Mouse (Mus musculus): ENCODE measurements around the gene Gm49352.
"Not testable (repeated sequence)": the region's sequence is repeated elsewhere in the genome, so short reads cannot be mapped to it uniquely, and the experiment has no call there.

The Gm49352 gene

DNA sequence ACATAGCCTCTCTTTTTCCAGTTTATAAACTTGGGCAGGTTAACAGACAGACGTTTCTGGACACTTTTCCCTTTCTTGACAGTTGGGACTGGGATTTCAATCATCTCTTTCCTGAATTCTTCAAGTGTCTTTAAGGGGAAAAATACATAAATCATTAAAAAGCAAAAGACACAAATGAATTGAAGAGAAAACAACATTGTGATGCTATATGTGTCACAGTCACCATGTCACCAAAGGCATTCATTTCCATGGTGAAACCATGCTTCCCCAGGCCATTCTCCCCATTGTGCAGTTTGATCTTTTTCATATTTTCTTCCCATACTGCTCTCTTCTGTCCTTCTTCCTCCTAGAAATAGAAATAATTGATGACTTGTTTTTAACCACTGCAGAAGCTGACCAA lies at the start of gene Gm49352:
Gene Gm49352 (minus strand): TSS at position 101 of the 400 bp plus-strand sequence.
- not testable (repeated sequence) for DNase-seq (ENCODE audit: low spot score in 2 of 2)

DNA sequence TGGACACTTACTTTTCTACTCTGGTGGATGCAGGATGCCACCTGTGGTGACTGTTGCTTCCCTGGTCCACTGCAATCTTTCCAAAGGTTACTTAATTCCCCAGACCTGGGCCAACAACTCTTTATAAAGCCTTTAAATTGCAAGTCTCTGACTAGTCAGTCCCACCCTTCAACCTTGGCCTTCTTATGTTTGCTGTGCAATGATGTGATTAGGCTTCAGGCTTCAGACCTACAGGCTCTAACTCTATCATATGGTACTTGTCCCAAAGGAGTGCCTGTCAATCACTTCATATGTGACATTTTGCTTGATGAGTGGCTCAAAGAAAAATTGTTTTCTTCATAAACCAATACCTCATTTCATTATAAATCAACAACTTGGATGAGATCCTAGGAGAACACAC lies 2.1 kb upstream of the Gm49352 start, which contains the start of gene Cts3:
Gene Cts3 (minus strand): TSS at position 101 of the 400 bp plus-strand sequence.
- no peak for DNase-seq (ENCODE audit: low spot score in 2 of 2)

DNA sequence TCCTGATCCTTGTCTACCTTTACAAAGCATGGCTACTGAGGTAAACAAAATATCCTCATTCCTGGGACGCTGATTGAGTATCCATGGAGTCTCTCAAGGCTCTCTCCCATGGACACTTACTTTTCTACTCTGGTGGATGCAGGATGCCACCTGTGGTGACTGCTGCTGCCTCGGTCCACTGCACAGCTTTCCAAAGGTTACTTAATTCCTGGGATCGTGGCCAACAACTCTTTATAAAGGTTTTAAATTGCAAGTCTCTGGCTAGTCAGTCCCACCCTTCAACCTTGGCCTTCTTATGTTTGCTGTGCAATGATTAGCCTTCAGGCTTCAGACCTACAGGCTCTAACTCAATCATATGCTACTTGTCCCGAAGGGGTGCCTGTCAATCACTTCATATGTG lies 26.3 kb downstream of the Gm49352 start, which contains the start of gene Ctsm:
Gene Ctsm (minus strand): TSS at position 209 of the 400 bp plus-strand sequence.
- no peak for DNase-seq (ENCODE audit: low spot score in 2 of 2)
